Mouse (Mus musculus): ENCODE data around the gene Pih1d1.

DNA sequence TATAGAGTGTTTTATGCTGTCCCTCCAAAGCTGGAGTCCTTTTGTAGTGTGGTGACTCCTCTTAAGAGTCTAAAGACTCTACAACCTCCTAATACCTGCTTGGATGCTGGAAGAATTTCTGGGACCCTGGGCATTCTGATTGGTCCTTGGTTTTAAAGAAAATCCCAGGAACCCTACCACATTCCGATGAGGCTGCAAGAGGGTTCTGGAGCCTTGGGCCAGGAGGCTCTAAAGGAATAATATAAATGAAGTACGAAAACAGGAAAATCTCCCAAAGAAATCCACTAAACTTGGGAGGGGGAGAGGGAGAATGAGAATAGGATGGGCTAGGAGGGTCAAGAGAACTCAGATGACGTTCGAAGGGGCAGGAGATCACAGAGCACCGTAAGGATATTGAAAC lies 517 bp upstream of the Pih1d1 start:
- TF ChIP-seq CTCF (conservative IDR thresholded peaks at IDR 0.05; ENCODE audit: insufficient read depth, insufficient read length, low read depth, low read length) (no peak), POLR2A (IDR thresholded peaks at IDR 0.05; ENCODE audit: low read depth, low read length) (no peak)
